Mouse (Mus musculus): ENCODE measurements at regions not wholly inside any gene's neighbourhood (a gene's known extent, or its start where the extent isn't known, plus 50 kb on each side); places are given as distances from the start of the nearest gene placed in this dataset.
"Not testable (repeated sequence)": the region's sequence is repeated elsewhere in the genome, so short reads cannot be mapped to it uniquely, and the experiment has no call there.

GRCm38 (mm10) chr10:20838685-20839425 lies 113.5 kb upstream of the Ahi1 start:
- WGBS, result 79% methylated on average over 8 of the region's 8 CpGs
- Histone ChIP-seq H3K4me3 (no peak overlapping the region), H3K9me3 (no peaks in the 10 kb centered on the region), H3K27ac (no peak overlapping the region), H3K36me3 (no peaks in the 10 kb centered on the region), H3K27me3 (ENCODE audit: insufficient read depth, poor library complexity, severe bottlenecking) (no peaks in the 10 kb centered on the region), H3K4me1 (replicated peaks) (no peaks in the 10 kb centered on the region; the same call in 1 of the 2 replicates)
- no peak for DNase-seq (ENCODE audit: low spot score)

- not testable (repeated sequence) for H3K27ac ChIP-seq; H3K4me3 ChIP-seq; H3K9me3 ChIP-seq; H3K4me1 ChIP-seq (replicated peaks); DNase-seq (ENCODE audit: low spot score); H3K36me3 ChIP-seq; H3K27me3 ChIP-seq (ENCODE audit: insufficient read depth, poor library complexity, severe bottlenecking)
- 70% methylated on average over 4 of the region's 4 CpGs for WGBS
Measured at GRCm38 (mm10) chr10:20836816-20837215, 111.9 kb upstream of the Pde7b start.

GRCm38 (mm10) chr10:20834806-20835575 lies 110.1 kb upstream of the Pde7b start:
- 90% methylated on average over 11 of the region's 11 CpGs for WGBS
- Histone ChIP-seq H3K36me3 (no peaks in the 10 kb centered on the region), H3K4me3 (no peak overlapping the region), H3K4me1 (replicated peaks) (no peaks in the 10 kb centered on the region), H3K9me3 (no peaks in the 10 kb centered on the region), H3K27me3 (ENCODE audit: insufficient read depth, poor library complexity, severe bottlenecking) (no peaks in the 10 kb centered on the region), H3K27ac (no peak overlapping the region)
- no peak for DNase-seq (ENCODE audit: low spot score)

- H3K27ac ChIP-seq, result no peak overlapping the region
- 88% methylated on average over 1 of the region's 1 CpGs for WGBS
- no peaks in the 10 kb centered on the region for H3K36me3 ChIP-seq
- no peak overlapping the region for H3K4me3 ChIP-seq
- H3K27me3 ChIP-seq (ENCODE audit: insufficient read depth, poor library complexity, severe bottlenecking), result no peaks in the 10 kb centered on the region
- H3K4me1 ChIP-seq (replicated peaks), result no peaks in the 10 kb centered on the region
- no peaks in the 10 kb centered on the region for H3K9me3 ChIP-seq
- no peak for DNase-seq (ENCODE audit: low spot score)
Measured at GRCm38 (mm10) chr10:20828304-20828703, 103.4 kb upstream of the Pde7b start.

- Histone ChIP-seq H3K27ac (no peak overlapping the region), H3K36me3 (no peaks in the 10 kb centered on the region), H3K4me1 (replicated peaks) (no peaks in the 10 kb centered on the region), H3K27me3 (ENCODE audit: insufficient read depth, poor library complexity, severe bottlenecking) (no peaks in the 10 kb centered on the region), H3K9me3 (no peaks in the 10 kb centered on the region), H3K4me3 (no peak overlapping the region)
- DNase-seq (ENCODE audit: low spot score), result no peak
Measured at GRCm38 (mm10) chr10:20827473-20827872, 102.6 kb upstream of the Pde7b start.

- Histone ChIP-seq H3K27me3 (ENCODE audit: insufficient read depth, poor library complexity, severe bottlenecking) (no peaks in the 10 kb centered on the region), H3K4me3 (no peak overlapping the region), H3K4me1 (replicated peaks) (no peaks in the 10 kb centered on the region), H3K27ac (no peak overlapping the region), H3K36me3 (no peaks in the 10 kb centered on the region), H3K9me3 (0 out of 2 replicates have a peak, but pooled peaks cover 3% of the 10 kb centered on the region)
- no peak for DNase-seq (ENCODE audit: low spot score)
- 87% methylated on average over 4 of the region's 4 CpGs for WGBS
Measured at GRCm38 (mm10) chr10:20818548-20818947, 93.7 kb upstream of the Pde7b start.

- no peaks in the 10 kb centered on the region for H3K9me3 ChIP-seq
- no peak for DNase-seq (ENCODE audit: low spot score)
- WGBS, result 76% methylated on average over 7 of the region's 7 CpGs
- no peaks in the 10 kb centered on the region for H3K27me3 ChIP-seq (ENCODE audit: insufficient read depth, poor library complexity, severe bottlenecking)
- H3K4me1 ChIP-seq (replicated peaks), result no peaks in the 10 kb centered on the region
- H3K36me3 ChIP-seq, result no peaks in the 10 kb centered on the region
- H3K4me3 ChIP-seq, result no peak overlapping the region
- no peak overlapping the region for H3K27ac ChIP-seq
Measured at GRCm38 (mm10) chr10:20799792-20800191, 74.9 kb upstream of the Pde7b start.

GRCm38 (mm10) chr10:20798400-20798799 lies 73.5 kb upstream of the Pde7b start:
- 88% methylated on average over 2 of the region's 2 CpGs for WGBS
- no peaks in the 10 kb centered on the region for H3K36me3 ChIP-seq
- H3K4me3 ChIP-seq, result no peak overlapping the region
- no peaks in the 10 kb centered on the region for H3K9me3 ChIP-seq
- H3K27ac ChIP-seq, result no peak overlapping the region
- no peaks in the 10 kb centered on the region for H3K27me3 ChIP-seq (ENCODE audit: insufficient read depth, poor library complexity, severe bottlenecking)
- H3K4me1 ChIP-seq (replicated peaks), result no peaks in the 10 kb centered on the region
- DNase-seq (ENCODE audit: low spot score), result no peak

GRCm38 (mm10) chr10:20793956-20794355 lies 69.1 kb upstream of the Pde7b start:
- Histone ChIP-seq H3K27ac (no peak overlapping the region), H3K4me1 (replicated peaks) (no peaks in the 10 kb centered on the region), H3K4me3 (no peak overlapping the region), H3K9me3 (no peaks in the 10 kb centered on the region), H3K36me3 (no peaks in the 10 kb centered on the region), H3K27me3 (ENCODE audit: insufficient read depth, poor library complexity, severe bottlenecking) (no peaks in the 10 kb centered on the region)
- 88% methylated on average over 6 of the region's 6 CpGs for WGBS
- no peak for DNase-seq (ENCODE audit: low spot score)

GRCm38 (mm10) chr10:20780946-20781345 lies 56.1 kb upstream of the Pde7b start:
- Histone ChIP-seq H3K4me1 (replicated peaks) (no peaks in the 10 kb centered on the region), H3K27me3 (ENCODE audit: insufficient read depth, poor library complexity, severe bottlenecking) (no peaks in the 10 kb centered on the region), H3K27ac (no peak overlapping the region), H3K9me3 (no peaks in the 10 kb centered on the region), H3K4me3 (no peak overlapping the region), H3K36me3 (no peaks in the 10 kb centered on the region)
- WGBS, result 92% methylated on average over 1 of the region's 1 CpGs
- no peak for DNase-seq (ENCODE audit: low spot score)

- H3K4me3 ChIP-seq, result no peak overlapping the region
- DNase-seq (ENCODE audit: low spot score), result no peak
- H3K4me1 ChIP-seq (replicated peaks), result no peaks in the 10 kb centered on the region
- 90% methylated on average over 11 of the region's 11 CpGs for WGBS
- H3K36me3 ChIP-seq, result no peaks in the 10 kb centered on the region
- no peaks in the 10 kb centered on the region for H3K27me3 ChIP-seq (ENCODE audit: insufficient read depth, poor library complexity, severe bottlenecking)
- H3K27ac ChIP-seq, result no peak overlapping the region
- H3K9me3 ChIP-seq, result no peaks in the 10 kb centered on the region
Measured at GRCm38 (mm10) chr10:20776640-20777413, 51.9 kb upstream of the Pde7b start.

- no peaks in the 10 kb centered on the region for H3K36me3 ChIP-seq
- 87% methylated on average over 3 of the region's 3 CpGs for WGBS
- no peak overlapping the region for H3K4me3 ChIP-seq
- H3K27me3 ChIP-seq (ENCODE audit: insufficient read depth, poor library complexity, severe bottlenecking), result no peaks in the 10 kb centered on the region
- H3K27ac ChIP-seq, result no peak overlapping the region
- no peaks in the 10 kb centered on the region for H3K4me1 ChIP-seq (replicated peaks)
- no peaks in the 10 kb centered on the region for H3K9me3 ChIP-seq
- DNase-seq (ENCODE audit: low spot score), result no peak
Measured at GRCm38 (mm10) chr10:20775731-20776429, 51.0 kb upstream of the Pde7b start.
